21 mouse cellular contexts compared by ENCODE assay signal in the genomic region with DNA sequence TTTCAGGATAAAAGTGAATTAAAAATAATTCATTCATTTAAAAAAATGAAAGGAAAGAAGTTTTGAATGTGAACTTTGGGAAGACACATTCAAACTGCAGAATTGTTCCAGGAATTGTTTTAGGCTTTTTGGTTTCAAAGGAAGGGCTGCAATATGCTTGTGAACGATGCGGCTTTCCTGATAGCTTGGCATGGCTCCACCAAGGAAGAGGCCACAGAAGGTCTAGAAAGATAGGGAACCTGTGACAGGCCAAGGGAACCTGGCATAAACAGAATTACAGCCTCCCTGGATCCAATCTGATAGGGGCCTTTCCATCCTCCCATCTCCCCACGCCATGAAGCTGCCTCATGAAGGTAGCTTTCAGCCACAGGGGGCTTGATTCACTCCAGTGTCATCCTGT. TPM values are rescaled to one million over a fixed set of nuclear protein-coding genes. Genes with fewer than 3 reads are reported as not detected.
DNase-seq lines count a peak whose midpoint lies in the region; ATAC-seq lines count a peak whose summit lies in the region.
"Had no signal": no experiment of that assay in that cellular context is flagged by ENCODE, and none has a peak within 500 bp of the region (broad histone marks: within the 10 kb centered on the region; RNA-seq: fewer than 3 reads in every experiment).

No protein-coding gene starts in this region.

- intact Hi-C loops in left cerebral cortex, postnatal 4 days (cut with DNase I): no loop called here

- peak; percentile 48 for DNase-seq in spleen, adult 12 weeks (ENCODE audit: low spot score)
- DNase-seq in spleen, adult 18-20 months: no peak
- DNase-seq in left cerebral cortex, postnatal 4 days: no peak
- DNase-seq in heart, adult 8-10 months (ENCODE audit: low spot score): no peak
- DNase-seq in cerebellum, adult 18-20 months: no peak
- DNase-seq: adrenal gland, postnatal 36 days; cerebellum, adult 11 months; cerebellum, postnatal 14 days; gastrocnemius, adult 2 months; kidney, postnatal 4 days; lung, postnatal 4 days; thymus, adult 18-20 months; thymus, postnatal 36 days had no signal

- peak; percentile 81 for ATAC-seq in erythroblast, adult 5-6 weeks (replicated peaks; ENCODE audit: low FRiP score, poor library complexity, severe bottlenecking)
- peak; percentile 79 for ATAC-seq in megakaryocyte progenitor cell, adult 5-6 weeks (replicated peaks; ENCODE audit: poor library complexity)
- ATAC-seq: forebrain, embryonic 14.5 days; hindbrain, postnatal 0 days; intestine, embryonic 16.5 days had no signal

RNA-seq across cellular contexts. Expression of gene Ankrd65, which starts 1.9 kb away (rescaled TPM):
- 2.5 TPM in 1 of 2 replicates, not detected in the other for total RNA-seq in erythroblast, adult 5-6 weeks (2015; ENCODE audit: low replicate concordance)
- total RNA-seq in erythroblast, adult 5-6 weeks (2017; ENCODE audit: low replicate concordance): 1.7 and 4.3 TPM in 2 replicates
- not detected in 2 replicates for total RNA-seq in megakaryocyte progenitor cell, adult 5-6 weeks (2015)
- total RNA-seq in megakaryocyte progenitor cell, adult 5-6 weeks (2017): not detected in 2 replicates
- not detected for total RNA-seq in left cerebral cortex, postnatal 4 days (2021)
- total RNA-seq in heart, adult 8-10 months (2022): not detected
- total RNA-seq: adrenal gland, adult 18-20 months; adrenal gland, postnatal 36 days; gastrocnemius, adult 2 months; hindbrain, postnatal 0 days; left cerebral cortex, postnatal 36 days; neutrophil, adult 5-6 weeks had no signal

RNA-seq across cellular contexts. Expression of gene Tmem88b, which starts 2.6 kb away (rescaled TPM):
- total RNA-seq in erythroblast, adult 5-6 weeks (2015; ENCODE audit: low replicate concordance): 1.3 TPM in 1 of 2 replicates, not detected in the other
- 0.42 and 1.3 TPM in 2 replicates for total RNA-seq in erythroblast, adult 5-6 weeks (2017; ENCODE audit: low replicate concordance)
- not detected in 2 replicates for total RNA-seq in megakaryocyte progenitor cell, adult 5-6 weeks (2015)
- total RNA-seq in megakaryocyte progenitor cell, adult 5-6 weeks (2017): not detected in 2 replicates
- total RNA-seq in left cerebral cortex, postnatal 4 days (2021): 1 to 10 TPM; 1.3 TPM
- 1 to 10 TPM in 1 of 4 experiments, under 1 TPM in 3; 0.66 to 1.1 (median 0.81) TPM for total RNA-seq in heart, adult 8-10 months (2022)

RNA-seq across cellular contexts. Expression of gene Vwa1, which starts 13.8 kb away (rescaled TPM):
- not detected in 2 replicates for total RNA-seq in erythroblast, adult 5-6 weeks (2015; ENCODE audit: low replicate concordance)
- total RNA-seq in erythroblast, adult 5-6 weeks (2017; ENCODE audit: low replicate concordance): not detected in 2 replicates
- total RNA-seq in megakaryocyte progenitor cell, adult 5-6 weeks (2015): 0.22 and 0.37 TPM in 2 replicates
- total RNA-seq in megakaryocyte progenitor cell, adult 5-6 weeks (2017): 0.24 and 0.42 TPM in 2 replicates
- total RNA-seq in left cerebral cortex, postnatal 4 days (2021): 10 to 100 TPM; 15.6 to 16.4 TPM
- total RNA-seq in heart, adult 8-10 months (2022): 1 to 10 TPM; 5.6 to 9.8 (median 8.1) TPM

RNA-seq across cellular contexts. Expression of gene Mrpl20, which starts 14.4 kb away (rescaled TPM):
- 33.0 and 33.8 TPM in 2 replicates for total RNA-seq in erythroblast, adult 5-6 weeks (2015; ENCODE audit: low replicate concordance)
- 18.9 and 45.0 TPM in 2 replicates for total RNA-seq in erythroblast, adult 5-6 weeks (2017; ENCODE audit: low replicate concordance)
- 203 and 210 TPM in 2 replicates for total RNA-seq in megakaryocyte progenitor cell, adult 5-6 weeks (2015)
- total RNA-seq in megakaryocyte progenitor cell, adult 5-6 weeks (2017): 70.0 and 102 TPM in 2 replicates
- 100 to 1,000 TPM; 102 to 104 TPM for total RNA-seq in left cerebral cortex, postnatal 4 days (2021)
- 10 to 100 TPM; 78.5 to 86.8 (median 80.6) TPM for total RNA-seq in heart, adult 8-10 months (2022)

RNA-seq across cellular contexts. Expression of gene Ccnl2, which starts 24.0 kb away (rescaled TPM):
- 117 and 136 TPM in 2 replicates for total RNA-seq in erythroblast, adult 5-6 weeks (2015; ENCODE audit: low replicate concordance)
- total RNA-seq in erythroblast, adult 5-6 weeks (2017; ENCODE audit: low replicate concordance): 187 and 202 TPM in 2 replicates
- 54.0 and 63.6 TPM in 2 replicates for total RNA-seq in megakaryocyte progenitor cell, adult 5-6 weeks (2015)
- 80.8 and 88.0 TPM in 2 replicates for total RNA-seq in megakaryocyte progenitor cell, adult 5-6 weeks (2017)
- total RNA-seq in left cerebral cortex, postnatal 4 days (2021): 10 to 100 TPM; 84.1 to 85.0 TPM
- total RNA-seq in heart, adult 8-10 months (2022): 10 to 100 TPM; 20.3 to 30.7 (median 26.2) TPM

Comparison
In these comparisons a context has a peak if more than half of its experiments do, and no peak if none do; other contexts are left out.
1. RNA of gene Vwa1, which starts 13.8 kb away (total RNA-seq): 15.6 to 16.4 TPM in left cerebral cortex, postnatal 4 days and 5.6 to 9.8 TPM in heart, adult 8-10 months; 0.22 to 0.42 TPM in megakaryocyte progenitor cell, adult 5-6 weeks and not detected in erythroblast, adult 5-6 weeks; every median in the first group is over 4 times any median in the second.